Mouse (Mus musculus) regulatory T cell (primary cell): ENCODE results near the gene Zfhx3.

Source experiments
- in situ Hi-C: fragments of 300-600 bp; cut with MboI, MseI; formaldehyde crosslinking; loops from one replicate; pipeline ENCODE4 v1.15.1; 2025; ENCODE audit warnings: high pct_unique_total_duplicates

The Zfhx3 gene

GRCm38 (mm10) chr8:108647556-108647955 is 705.1 kb downstream of the Zfhx3 start:
- in situ Hi-C loops, result no loop called here

GRCm38 (mm10) chr8:108648993-108649392 is 706.5 kb downstream of the Zfhx3 start:
- in situ Hi-C loops, result no loop called here

GRCm38 (mm10) chr8:108650837-108651236 is 708.4 kb downstream of the Zfhx3 start:
- in situ Hi-C loops, result no loop called here

- in situ Hi-C loops, result no loop called here
Measured at GRCm38 (mm10) chr8:108661486-108662093, 719.1 kb downstream of the Zfhx3 start.

- in situ Hi-C loops, result no loop called here
Measured at GRCm38 (mm10) chr8:108662766-108663165, 720.3 kb downstream of the Zfhx3 start.

GRCm38 (mm10) chr8:108671939-108672515 is 729.6 kb downstream of the Zfhx3 start:
- in situ Hi-C loops, result loop anchor here (10.0 kb wide), 1 partner anchor 583 kb away; no protein-coding TSS in a partner anchor

- in situ Hi-C loops, result loop anchor here (10.0 kb wide), 1 partner anchor 580 kb away; no protein-coding TSS in a partner anchor
Measured at GRCm38 (mm10) chr8:108675001-108675525, 732.6 kb downstream of the Zfhx3 start.

- in situ Hi-C loops, result no loop called here
Measured at GRCm38 (mm10) chr8:108689694-108690093, 747.2 kb downstream of the Zfhx3 start.

GRCm38 (mm10) chr8:108690576-108691455 is 748.4 kb downstream of the Zfhx3 start:
- in situ Hi-C loops, result no loop called here

GRCm38 (mm10) chr8:108691456-108692238 is 749.2 kb downstream of the Zfhx3 start:
- in situ Hi-C loops, result no loop called here

- in situ Hi-C loops, result no loop called here
Measured at GRCm38 (mm10) chr8:108692239-108692627, 749.8 kb downstream of the Zfhx3 start.

- in situ Hi-C loops, result no loop called here
Measured at GRCm38 (mm10) chr8:108692669-108693665, 750.5 kb downstream of the Zfhx3 start.

GRCm38 (mm10) chr8:108693841-108694240 is 751.4 kb downstream of the Zfhx3 start:
- in situ Hi-C loops, result no loop called here

GRCm38 (mm10) chr8:108694516-108694915 is 752.1 kb downstream of the Zfhx3 start:
- in situ Hi-C loops, result no loop called here

- in situ Hi-C loops, result no loop called here
Measured at GRCm38 (mm10) chr8:108695242-108695880, 752.9 kb downstream of the Zfhx3 start.

GRCm38 (mm10) chr8:108695938-108696630 is 753.6 kb downstream of the Zfhx3 start:
- in situ Hi-C loops, result no loop called here

GRCm38 (mm10) chr8:108696631-108697410 is 754.4 kb downstream of the Zfhx3 start:
- in situ Hi-C loops, result no loop called here

GRCm38 (mm10) chr8:108697589-108697988 is 755.1 kb downstream of the Zfhx3 start:
- in situ Hi-C loops, result no loop called here
